Mouse (Mus musculus): ENCODE measurements around the gene Bbs9.

DNA sequence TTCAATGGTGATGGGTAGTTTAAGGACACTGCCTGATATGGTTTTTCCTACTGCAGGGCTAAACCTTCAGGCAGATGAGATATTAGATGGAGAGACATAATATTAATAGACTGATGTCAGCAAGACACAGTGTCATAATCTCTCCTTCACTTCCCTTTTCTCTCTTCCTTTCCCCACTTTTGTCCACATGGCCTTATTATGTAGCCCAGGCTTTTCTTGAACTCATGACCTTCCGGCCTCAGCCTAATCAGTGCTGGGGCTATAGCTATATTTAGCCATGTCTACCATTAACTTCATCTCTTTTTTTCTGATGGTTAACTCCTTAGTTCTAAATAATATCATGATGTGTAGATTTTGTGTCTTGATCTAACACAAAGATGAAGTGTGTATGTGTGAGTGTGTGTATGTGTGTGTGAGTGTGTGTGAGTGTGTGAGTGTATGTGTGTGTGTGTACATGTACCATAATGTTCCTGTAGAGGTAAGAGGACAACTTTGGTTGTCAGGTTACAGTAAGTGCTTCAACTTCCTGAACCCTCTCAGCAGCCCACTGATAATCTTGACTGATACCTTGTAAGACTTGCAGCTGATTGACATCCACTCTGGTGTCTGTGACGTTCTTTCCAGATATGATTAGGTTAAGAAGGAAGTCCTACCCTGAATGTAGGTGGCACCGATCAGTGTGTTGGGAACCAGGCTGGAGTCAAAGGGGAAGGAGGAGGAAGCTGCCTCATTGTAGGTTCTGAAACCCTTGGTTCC lies 55.4 kb downstream of the Bbs9 start:
- TF ChIP-seq EP300 (IDR thresholded peaks at IDR 0.05) = no peak
- no peak for TF ChIP-seq CTCF (IDR thresholded peaks at IDR 0.05)
